Mouse (Mus musculus) embryonic stem cell, embryonic (primary cell): Measurements from ENCODE around the gene Sirt4.
"Not testable (repeated sequence)": the region's sequence is repeated elsewhere in the genome, so short reads cannot be mapped to it uniquely, and the experiment has no call there.

Experiments
- CTCF ChIA-PET, 4 experiments: fragments of 300-600 bp in 2 of 4; fragments of 350-600 bp in 2 of 4; sonication (Branson Sonifier 250); formaldehyde crosslinking; loops; one replicate each; lab custom pipeline; 2022; ENCODE audit warnings: inconsistent platforms in 2 of 4; lab: Charles Lee
- POLR2A ChIA-PET, 4 experiments: fragments of 300-600 bp in 2 of 4; fragments of 350-600 bp in 2 of 4; sonication (Branson Sonifier 250); formaldehyde crosslinking; loops; one replicate each; lab custom pipeline; 2022; ENCODE audit warnings: antibody characterized with exemption in 4 of 4, inconsistent platforms in 1 of 4; lab: Charles Lee

Gene Sirt4

DNA sequence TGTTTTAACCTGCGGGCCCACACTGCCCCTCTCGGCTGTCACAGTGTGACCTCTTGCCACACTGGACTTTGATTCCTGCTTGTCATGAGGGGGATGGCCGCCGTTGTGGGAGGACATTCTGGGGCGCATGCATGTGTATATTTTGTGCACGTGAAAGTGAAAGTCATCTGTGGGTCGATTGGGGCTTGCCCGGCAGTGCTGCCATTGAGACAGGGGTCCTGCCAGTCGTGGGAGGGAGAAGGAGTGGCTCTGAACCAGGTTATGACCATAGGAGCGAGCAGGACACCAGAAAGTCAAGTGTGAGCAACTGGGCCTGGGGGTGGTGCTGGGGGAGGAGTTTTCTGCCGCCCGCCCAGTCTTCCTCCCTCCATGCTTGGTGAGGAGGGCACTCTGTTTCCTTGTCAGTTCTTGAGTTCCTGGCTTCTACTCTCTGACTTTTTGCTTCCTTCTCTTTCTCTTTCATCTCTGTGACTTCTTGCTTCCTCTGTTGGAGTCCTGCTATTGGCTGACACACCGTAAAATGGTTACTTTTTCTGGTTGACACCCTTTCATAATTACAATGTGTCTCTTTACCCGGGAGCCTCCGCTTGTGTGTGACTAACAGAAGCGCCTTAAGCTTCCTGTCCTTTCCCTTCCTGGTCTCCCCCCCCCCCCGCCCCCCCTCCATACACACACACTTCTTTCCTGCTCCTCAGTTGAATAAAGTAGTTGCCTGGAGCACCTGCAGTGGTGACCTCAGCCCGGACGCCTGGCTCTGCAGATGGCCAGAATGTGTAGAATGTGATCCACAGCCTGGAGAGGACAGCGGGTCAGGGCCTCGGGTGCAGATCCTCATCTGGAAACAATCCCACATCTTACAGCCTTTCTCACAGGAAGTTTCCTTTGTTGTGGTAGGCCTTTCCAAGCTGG is 37.3 kb upstream of the Sirt4 start:
- POLR2A ChIA-PET = interaction anchor here in 3 of 4 experiments (0.9 to 9.0 kb wide), 15 partner anchors 10 to 42 kb away, joined by 3 to 52 read pairs (median 4); partner anchors contain the start of gene Gcn1l1 (in 1 of the 3)
- CTCF ChIA-PET = interaction anchor here in 3 of 4 experiments (0.6 to 1.6 kb wide), 6 partner anchors 12 to 72 kb away, joined by 3 to 8 read pairs (median 4); no protein-coding TSS in a partner anchor

GRCm38 (mm10) chr5:115520325-115520869 is 35.9 kb upstream of the Sirt4 start:
- CTCF ChIA-PET = interaction anchor here in 2 of 4 experiments (0.7 to 1.9 kb wide), 5 partner anchors 11 to 38 kb away, joined by 3 to 9 read pairs (median 4); no protein-coding TSS in a partner anchor
- POLR2A ChIA-PET = interaction anchor here in 3 of 4 experiments (0.5 to 9.0 kb wide), 20 partner anchors 10 to 1411 kb away, joined by 3 to 52 read pairs (median 4); partner anchors contain the start of genes Rplp0 (in 1 of the 3) and Sirt4 (in 1 of the 3)

DNA sequence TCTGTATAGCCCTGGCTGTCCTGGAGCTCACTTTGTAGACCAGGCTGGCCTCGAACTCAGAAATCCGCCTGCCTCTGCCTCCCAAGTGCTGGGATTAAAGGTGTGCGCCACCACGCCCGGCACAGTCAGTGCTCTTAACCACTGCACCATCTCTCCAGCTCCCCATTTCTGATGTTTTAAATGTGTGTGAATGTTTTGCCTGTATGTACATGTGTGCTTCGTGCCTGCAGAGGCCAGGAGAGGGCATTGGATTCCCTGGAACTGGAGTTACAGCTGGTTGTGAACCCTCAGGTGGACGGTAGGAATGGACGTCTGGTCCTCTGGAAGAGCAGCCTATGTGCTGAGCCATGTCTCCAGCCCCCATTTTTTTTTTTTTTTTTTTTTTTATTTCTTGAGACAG is 33.7 kb upstream of the Sirt4 start:
- POLR2A ChIA-PET = interaction anchor here in 2 of 4 experiments (1.0 to 9.0 kb wide), 6 partner anchors 9 to 63 kb away, joined by 3 to 52 read pairs (median 20); no protein-coding TSS in a partner anchor

GRCm38 (mm10) chr5:115517501-115517900 is 33.0 kb upstream of the Sirt4 start:
- ChIA-PET CTCF (interaction anchor here (0.7 to 1.9 kb wide), 5 partner anchors 14 to 759 kb away, joined by 4 to 13 read pairs (median 6); no protein-coding TSS in a partner anchor), POLR2A (interaction anchor here (0.6 to 5.9 kb wide), 37 partner anchors 9 to 314 kb away, joined by 3 to 40 read pairs (median 5); partner anchors contain the start of genes Rplp0 (in 1 of the 4) and Sirt4 (in 1 of the 4))

More for the DNA sequence above, 33.7 kb upstream of the Sirt4 start:
- CTCF ChIA-PET = not testable (repeated sequence)

DNA sequence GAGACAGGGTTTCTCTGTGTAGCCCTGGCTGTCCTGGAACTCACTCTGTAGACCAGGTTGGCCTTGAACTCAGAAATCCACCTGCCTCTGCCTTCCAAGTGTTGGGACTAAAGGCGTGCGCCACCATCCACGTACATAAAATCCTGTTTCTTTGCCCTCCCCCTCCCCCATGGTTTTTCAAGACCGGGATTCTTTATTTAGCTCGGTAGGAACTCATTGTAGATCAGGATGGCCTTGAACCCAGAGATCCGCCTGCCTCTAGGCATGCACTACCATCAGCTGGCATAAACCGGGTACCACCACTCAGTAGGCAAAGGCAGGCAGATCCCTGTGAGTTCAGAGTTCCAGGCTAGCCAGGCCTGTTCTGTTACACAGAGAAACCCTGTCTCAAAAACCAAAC is 32.4 kb upstream of the Sirt4 start:
- CTCF ChIA-PET = interaction anchor here (0.6 to 1.9 kb wide), 8 partner anchors 10 to 758 kb away, joined by 3 to 13 read pairs (median 6); no protein-coding TSS in a partner anchor
- POLR2A ChIA-PET = interaction anchor here (0.5 to 5.9 kb wide), 57 partner anchors 8 to 507 kb away, joined by 3 to 40 read pairs (median 4); partner anchors contain the start of genes Rplp0 (in 2 of the 4) and Sirt4 (in 1 of the 4)

- POLR2A ChIA-PET = interaction anchor here (0.5 to 5.9 kb wide), 57 partner anchors 8 to 1074 kb away, joined by 3 to 40 read pairs (median 4); partner anchors contain the start of genes Rplp0 (in 2 of the 4) and Sirt4 (in 1 of the 4)
- CTCF ChIA-PET = interaction anchor here (0.6 to 1.9 kb wide), 9 partner anchors 9 to 216 kb away, joined by 3 to 13 read pairs (median 4); no protein-coding TSS in a partner anchor
These were observed 31.8 kb upstream of the Sirt4 start for GRCm38 (mm10) chr5:115516081-115516907.

- ChIA-PET CTCF (interaction anchor here in 3 of 4 experiments (0.6 to 2.0 kb wide), 5 partner anchors 23 to 150 kb away, joined by 3 to 9 read pairs (median 3); no protein-coding TSS in a partner anchor), POLR2A (interaction anchor here (0.6 to 5.9 kb wide), 32 partner anchors 9 to 428 kb away, joined by 3 to 40 read pairs (median 4); partner anchors contain the start of gene Rplp0 (in 1 of the 4))
These were observed 30.5 kb upstream of the Sirt4 start for GRCm38 (mm10) chr5:115514896-115515587.

DNA sequence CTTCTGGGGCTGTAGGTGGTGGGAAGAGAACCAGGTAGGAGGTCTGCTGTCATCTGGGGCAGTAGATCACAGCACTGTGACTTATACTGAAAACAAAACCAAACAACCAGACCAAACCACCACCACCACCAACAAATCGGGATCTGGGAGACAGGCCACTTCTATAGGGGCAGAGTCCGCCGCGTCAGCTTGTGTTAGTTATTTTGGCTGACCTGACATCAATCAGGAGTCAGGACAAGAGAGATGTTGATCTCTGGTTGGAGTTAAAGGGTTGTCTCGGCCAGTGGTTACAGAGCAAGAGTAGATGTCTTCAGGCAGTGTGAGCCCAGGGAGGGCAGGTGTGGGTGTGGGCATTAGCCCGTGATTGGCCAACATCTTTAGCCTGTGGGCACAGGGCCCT is 29.8 kb upstream of the Sirt4 start:
- ChIA-PET CTCF (interaction anchor here in 2 of 4 experiments (1.7 to 2.0 kb wide), 2 partner anchors 24 kb away, joined by 4 to 9 read pairs; no protein-coding TSS in a partner anchor), POLR2A (interaction anchor here in 3 of 4 experiments (0.6 to 5.9 kb wide), 22 partner anchors 10 to 224 kb away, joined by 3 to 40 read pairs (median 4); partner anchors contain the start of gene Rplp0 (in 1 of the 3))

- ChIA-PET POLR2A (interaction anchor here in 2 of 4 experiments (1.1 to 5.9 kb wide), 10 partner anchors 11 to 42 kb away, joined by 3 to 40 read pairs (median 9); no protein-coding TSS in a partner anchor), CTCF (interaction anchor here in 1 of 4 experiments (2.0 kb wide), 1 partner anchor 25 kb away, joined by 4 read pairs; no protein-coding TSS in a partner anchor)
These were observed 29.2 kb upstream of the Sirt4 start for GRCm38 (mm10) chr5:115513721-115514120.

DNA sequence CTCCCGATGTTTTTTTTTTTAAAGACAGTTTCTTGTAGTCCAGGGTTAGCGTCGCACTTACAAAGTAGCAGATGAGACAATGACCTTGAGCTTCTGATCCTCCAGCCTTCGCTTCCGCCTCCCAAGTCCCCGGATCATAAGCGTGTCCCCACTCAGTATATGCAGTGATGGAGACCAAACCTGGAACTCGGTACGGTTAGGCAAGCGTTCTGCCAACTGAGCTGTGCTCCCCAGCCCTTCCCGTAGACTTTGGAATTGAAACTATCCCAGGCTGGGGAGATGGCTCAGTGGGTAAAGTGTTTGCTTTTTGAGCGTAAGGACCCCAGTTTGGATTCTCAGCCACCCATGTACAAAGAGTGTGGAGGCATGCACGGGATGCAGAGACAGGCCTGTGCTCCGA is 28.7 kb upstream of the Sirt4 start:
- POLR2A ChIA-PET = interaction anchor here in 2 of 4 experiments (0.6 to 5.9 kb wide), 8 partner anchors 12 to 81 kb away, joined by 3 to 40 read pairs (median 6); no protein-coding TSS in a partner anchor
- CTCF ChIA-PET = interaction anchor here in 1 of 4 experiments (2.0 kb wide), 1 partner anchor 25 kb away, joined by 4 read pairs; no protein-coding TSS in a partner anchor

GRCm38 (mm10) chr5:115512375-115512774 is 27.9 kb upstream of the Sirt4 start:
- POLR2A ChIA-PET = interaction anchor here in 2 of 4 experiments (0.6 to 13.0 kb wide), 8 partner anchors 10 to 47 kb away, joined by 3 to 114 read pairs (median 3); partner anchors contain the start of genes Rplp0 (in 1 of the 2) and Sirt4 (in 1 of the 2)
- CTCF ChIA-PET = interaction anchor here in 1 of 4 experiments (1.1 kb wide), 1 partner anchor 26 kb away, joined by 6 read pairs; no protein-coding TSS in a partner anchor

GRCm38 (mm10) chr5:115509790-115510689 is 25.5 kb upstream of the Sirt4 start:
- CTCF ChIA-PET = interaction anchor here in 2 of 4 experiments (0.6 to 3.4 kb wide), 9 partner anchors 11 to 593 kb away, joined by 3 to 31 read pairs (median 5); no protein-coding TSS in a partner anchor
- POLR2A ChIA-PET = interaction anchor here (0.6 to 13.0 kb wide), 37 partner anchors 10 to 316 kb away, joined by 3 to 114 read pairs (median 5); partner anchors contain the start of genes Rplp0 (in 2 of the 4), Cabp1 (in 1 of the 4) and Dynll1 (in 1 of the 4)

DNA sequence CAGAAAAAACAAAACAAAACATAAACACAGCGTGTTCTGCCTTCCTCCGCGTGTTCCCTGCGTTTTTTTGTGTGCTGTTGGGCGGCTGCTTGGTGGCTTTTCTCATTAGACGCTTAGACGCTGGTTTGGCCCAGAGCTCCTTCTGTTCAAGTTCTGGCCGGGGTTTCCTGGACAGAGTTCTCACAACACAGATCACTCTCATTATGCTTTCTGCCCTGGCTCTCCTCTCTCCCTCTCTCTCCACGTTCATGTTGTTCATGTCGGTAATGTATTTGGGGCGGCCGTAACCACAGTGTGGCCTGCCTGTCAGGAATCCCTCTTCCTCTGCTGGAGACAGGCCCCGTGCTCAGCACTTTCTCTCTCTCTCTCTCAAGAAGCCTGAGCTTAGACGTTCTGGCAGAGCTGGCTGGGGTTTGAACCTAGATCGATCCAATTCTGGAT is 24.8 kb upstream of the Sirt4 start:
- ChIA-PET CTCF (interaction anchor here in 3 of 4 experiments (0.8 to 3.4 kb wide), 10 partner anchors 10 to 47 kb away, joined by 3 to 31 read pairs (median 6); no protein-coding TSS in a partner anchor), POLR2A (interaction anchor here (0.6 to 13.0 kb wide), 37 partner anchors 9 to 315 kb away, joined by 3 to 114 read pairs (median 5); partner anchors contain the start of genes Rplp0 (in 2 of the 4), Cabp1 (in 1 of the 4), Dynll1 (in 1 of the 4) and Sirt4 (in 1 of the 4))

- ChIA-PET POLR2A (interaction anchor here (0.6 to 13.0 kb wide), 38 partner anchors 8 to 314 kb away, joined by 3 to 114 read pairs (median 5); partner anchors contain the start of genes Rplp0 (in 2 of the 4), Sirt4 (in 2 of the 4) and Cabp1 (in 1 of the 4)), CTCF (interaction anchor here in 3 of 4 experiments (0.7 to 3.4 kb wide), 9 partner anchors 9 to 50 kb away, joined by 3 to 31 read pairs (median 6); partner anchors contain the start of gene Rplp0 (in 1 of the 3))
These were observed 24.3 kb upstream of the Sirt4 start for GRCm38 (mm10) chr5:115508859-115509147.
